Mouse (Mus musculus) brain, adult 10 weeks (tissue): ENCODE measurements around the gene 1190007I07Rik. TPM values are rescaled to one million over a fixed set of nuclear protein-coding genes. Genes with fewer than 3 reads are reported as not detected.

ENCODE experiments used
- polyA plus RNA-seq: library from polyadenylated mRNA; stranded (reverse); fragments of 350-450 nt; fragmentation: Illumina TruSeq; extraction: RNeasy Lipid Tissue Mini Kit (QIAGEN cat#74804); gene quantifications from one replicate; pipeline ENCODE4 v1.2.3, GENCODE M21; 2015; ENCODE audit warnings: low read depth, low replicate concordance

The 1190007I07Rik gene
- 26.6 TPM for polyA plus RNA-seq

DNA sequence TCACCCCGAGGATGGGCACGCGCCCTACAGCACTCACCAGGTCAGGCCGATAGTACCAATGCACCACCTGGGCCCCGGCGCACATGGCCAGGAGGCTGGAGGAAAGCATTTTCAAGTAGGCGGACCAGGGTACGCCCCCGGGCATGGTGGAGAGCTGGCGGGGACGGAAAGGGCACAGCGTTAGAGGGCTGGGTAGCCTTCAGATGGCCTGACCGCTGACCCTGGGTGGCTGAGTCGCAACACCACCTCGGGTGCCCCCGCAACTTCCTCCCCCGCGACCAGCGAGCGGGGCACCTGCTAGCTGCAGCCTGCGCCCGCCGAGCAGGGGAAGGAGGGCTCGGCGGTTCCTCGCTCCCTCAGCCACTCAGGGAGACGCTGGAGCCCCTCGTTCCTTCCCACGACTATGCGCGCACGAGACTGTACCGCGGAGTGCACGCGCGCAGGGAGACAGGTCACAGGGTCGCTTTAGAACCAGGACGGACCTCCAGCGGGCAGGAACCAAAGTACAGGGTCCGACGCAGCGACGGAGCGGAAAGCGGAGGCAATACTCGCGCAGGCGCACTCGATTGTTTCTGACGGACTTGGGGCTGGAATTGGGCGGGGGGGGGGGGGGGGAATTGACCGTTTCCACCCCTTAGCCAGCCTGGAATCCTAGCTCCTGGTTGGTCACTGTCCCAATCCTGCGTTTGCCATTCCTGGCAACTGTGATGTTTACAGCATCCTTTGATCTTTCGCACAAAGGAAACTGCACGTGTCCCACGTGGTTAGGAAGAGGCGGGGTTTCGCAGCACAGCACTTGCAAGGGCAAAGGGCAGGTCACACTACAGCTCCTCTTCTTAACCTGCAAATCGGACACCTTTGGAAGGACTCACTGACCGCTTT is at the start of gene 1190007I07Rik:
Gene 1190007I07Rik, minus strand, starts transcription at position 558 of the 882 bp plus-strand sequence.

DNA sequence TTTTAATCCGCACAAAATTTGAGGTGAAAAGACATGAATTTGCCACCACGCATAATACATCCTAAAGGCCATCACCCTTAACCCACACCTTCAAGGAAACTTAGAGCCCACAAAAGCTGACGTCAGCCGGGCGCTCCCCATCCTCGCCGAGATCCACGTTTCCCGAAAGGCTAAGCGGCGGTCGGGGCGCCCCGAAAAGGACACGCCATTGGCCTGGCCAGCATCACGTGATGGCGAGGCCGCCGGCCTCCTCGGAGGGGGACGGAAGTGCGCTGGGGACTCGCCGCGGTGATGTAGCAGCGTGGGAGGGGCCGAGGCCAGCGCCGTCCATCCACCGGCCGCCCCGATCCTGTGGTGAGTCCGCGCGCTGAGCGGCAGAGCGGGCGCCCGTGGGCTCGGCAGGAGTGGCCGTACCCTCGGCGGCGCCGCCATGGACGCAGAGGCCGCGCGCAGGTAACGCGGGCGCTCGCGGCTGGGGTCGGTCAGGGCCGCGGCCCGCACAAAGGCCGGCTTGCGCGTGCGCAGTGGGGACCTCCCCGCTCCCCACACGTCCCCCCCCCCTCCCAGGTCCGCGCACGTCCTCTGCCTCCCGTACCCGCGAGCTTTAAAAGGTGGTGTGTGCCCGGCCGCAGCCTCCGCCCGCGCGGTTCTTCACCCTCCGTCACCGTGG is 6.7 kb upstream of the 1190007I07Rik start, which contains the start of gene Tdg:
Gene Tdg, plus strand, starts transcription at position 243 of the 670 bp plus-strand sequence.

Other genes starting within 250 kb of the 1190007I07Rik start
- not detected for gene Gm1553, start 130.6 kb downstream of the 1190007I07Rik start, polyA plus RNA-seq
- gene Tdg, start 6.6 kb upstream of the 1190007I07Rik start, polyA plus RNA-seq: 43.4 TPM
- gene Glt8d2, start 67.4 kb upstream of the 1190007I07Rik start, polyA plus RNA-seq: 21.0 TPM
- gene Hcfc2, start 72.9 kb upstream of the 1190007I07Rik start, polyA plus RNA-seq: 33.6 TPM
- 55.4 TPM for gene Nfyb, start 140.9 kb upstream of the 1190007I07Rik start, polyA plus RNA-seq
- gene Txnrd1, start 210.7 kb upstream of the 1190007I07Rik start, polyA plus RNA-seq: 49.7 TPM
- gene Eid3, start 243.4 kb upstream of the 1190007I07Rik start, polyA plus RNA-seq: 0.59 TPM